Mouse (Mus musculus): Measurements from ENCODE around the gene Nxn.

Nxn gene

GRCm38 (mm10) chr11:76328522-76329290, 70.2 kb downstream of the Nxn start:
- peak; percentile 87 for DNase-seq

GRCm38 (mm10) chr11:76328084-76328483, 70.9 kb downstream of the Nxn start:
- DNase-seq = no peak

GRCm38 (mm10) chr11:76326672-76327071, 72.3 kb downstream of the Nxn start:
- peak; percentile 98 for DNase-seq

- DNase-seq = peak; percentile 76
Measured at GRCm38 (mm10) chr11:76326051-76326450, 72.9 kb downstream of the Nxn start.

- no peak for DNase-seq
Measured at GRCm38 (mm10) chr11:76324801-76325200, 74.1 kb downstream of the Nxn start.

- DNase-seq = no peak
Measured at GRCm38 (mm10) chr11:76324207-76324606, 74.7 kb downstream of the Nxn start.

GRCm38 (mm10) chr11:76322939-76323338, 76.0 kb downstream of the Nxn start:
- DNase-seq = peak; percentile 94

GRCm38 (mm10) chr11:76322081-76322480, 76.9 kb downstream of the Nxn start:
- DNase-seq = peak; percentile 91

GRCm38 (mm10) chr11:76320475-76320874, 78.5 kb downstream of the Nxn start:
- DNase-seq = no peak

- DNase-seq = peak; percentile 95
Measured at GRCm38 (mm10) chr11:76319714-76320435, 79.1 kb downstream of the Nxn start.

- no peak for DNase-seq
Measured at GRCm38 (mm10) chr11:76317904-76318303, 81.0 kb downstream of the Nxn start.

GRCm38 (mm10) chr11:76315785-76316444, 83.0 kb downstream of the Nxn start:
- peak; percentile 64 for DNase-seq

GRCm38 (mm10) chr11:76314741-76315140, 84.2 kb downstream of the Nxn start:
- peak; percentile 84 for DNase-seq

GRCm38 (mm10) chr11:76314140-76314539, 84.8 kb downstream of the Nxn start:
- peak; percentile 97 for DNase-seq

- peak; percentile 91 for DNase-seq
Measured at GRCm38 (mm10) chr11:76312805-76313204, 86.1 kb downstream of the Nxn start.

- peak; percentile 77 for DNase-seq
Measured at GRCm38 (mm10) chr11:76311224-76312000, 87.5 kb downstream of the Nxn start.

GRCm38 (mm10) chr11:76309868-76310267, 89.1 kb downstream of the Nxn start:
- DNase-seq = peak; percentile 90

- peak; percentile 66 for DNase-seq
Measured at GRCm38 (mm10) chr11:76309072-76309471, 89.9 kb downstream of the Nxn start.

GRCm38 (mm10) chr11:76306769-76307168, 92.2 kb downstream of the Nxn start:
- no peak for DNase-seq

- no peak for DNase-seq
Measured at GRCm38 (mm10) chr11:76305571-76305970, 93.4 kb downstream of the Nxn start.

GRCm38 (mm10) chr11:76303368-76303767, 95.6 kb downstream of the Nxn start:
- no peak for DNase-seq

GRCm38 (mm10) chr11:76300862-76301261, 98.1 kb downstream of the Nxn start:
- DNase-seq = no peak

GRCm38 (mm10) chr11:76298457-76299000, 100.4 kb downstream of the Nxn start:
- no peak for DNase-seq

Data from heart, adult 11 months (tissue).